Mouse (Mus musculus): ENCODE data around the gene Taar1. TPM values are rescaled to one million over a fixed set of nuclear protein-coding genes. Genes with fewer than 3 reads are reported as not detected.

The Taar1 gene
- polyA plus RNA-seq, 1 experiment from 2014 or later, result not detected

DNA sequence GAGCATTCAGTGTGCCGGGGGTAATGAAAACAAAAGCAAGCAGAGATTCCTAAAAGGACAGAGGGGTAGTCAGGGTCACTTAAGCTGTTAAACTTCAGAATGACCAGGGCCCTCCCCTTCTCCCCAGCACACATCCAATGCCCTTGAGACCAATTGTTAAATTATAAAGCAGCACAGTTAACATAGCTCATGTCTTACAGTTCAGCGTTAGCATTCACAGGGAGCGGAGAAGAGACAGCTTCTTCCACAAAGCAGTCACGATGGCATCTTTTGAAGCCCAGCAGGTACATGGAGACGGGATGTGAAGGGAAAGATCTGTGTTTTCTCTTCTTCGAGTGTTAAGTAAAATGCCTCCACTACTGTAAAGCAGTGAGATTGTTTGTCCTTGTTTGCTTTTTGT, 18.2 kb downstream of the Taar1 start, which contains the start of gene Taar2:
TSS of gene Taar2 (plus strand) at position 261 of the 400 bp plus-strand sequence.
- Histone ChIP-seq H3K27ac (no peak within 1 kb of the TSS), H3K9me3 (replicated peaks) (no peaks in the 10 kb centered on the region), H3K4me2 (no peak within 1 kb of the TSS), H3K4me1 (replicated peaks) (no peaks in the 10 kb centered on the region), H3K36me3 (no peaks in the 10 kb centered on the region), H3K4me3 (replicated peaks) (no peak within 1 kb of the TSS), H3K9ac (no peak within 1 kb of the TSS), H3K27me3 (no peaks in the 10 kb centered on the region)
- 66% methylated on average over 6 of the region's 6 CpGs for WGBS (ENCODE audit: insufficient replicate concordance)
- DNase-seq (no peak), ATAC-seq (ENCODE audit: low read depth) (no peak)

DNA sequence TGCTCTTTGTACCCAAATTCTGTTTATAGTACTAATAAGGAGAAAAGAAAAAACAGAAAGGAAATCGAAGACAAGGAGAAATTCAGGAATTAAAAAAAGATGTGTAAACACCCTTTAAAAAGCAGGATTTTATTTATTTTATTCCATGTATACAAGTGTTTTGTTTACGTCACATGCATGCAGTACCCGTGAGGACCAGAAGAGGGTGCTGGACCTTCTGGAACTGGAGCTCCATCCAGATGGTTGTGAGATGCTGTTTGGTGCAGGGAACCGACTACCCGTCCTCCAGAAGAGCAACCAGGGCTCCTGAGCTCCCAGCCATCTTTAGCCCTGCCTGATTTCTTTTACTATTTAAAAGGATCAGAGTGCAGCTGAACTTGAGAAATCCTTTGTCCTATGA, 22.3 kb downstream of the Taar1 start:
- no peak for DNase-seq
- no peak overlapping the region for H3K4me2 ChIP-seq
- no peaks in the 10 kb centered on the region for H3K4me1 ChIP-seq (replicated peaks)
- H3K27me3 ChIP-seq, result no peaks in the 10 kb centered on the region
- H3K4me3 ChIP-seq (replicated peaks), result no peak overlapping the region
- H3K27ac ChIP-seq, result no peak overlapping the region
- H3K9me3 ChIP-seq (replicated peaks), result no peaks in the 10 kb centered on the region
- H3K9ac ChIP-seq, result no peak overlapping the region
- ATAC-seq (ENCODE audit: low read depth), result no peak
- no peaks in the 10 kb centered on the region for H3K36me3 ChIP-seq
- WGBS (ENCODE audit: insufficient replicate concordance), result 50% methylated on average over 5 of the region's 5 CpGs

DNA sequence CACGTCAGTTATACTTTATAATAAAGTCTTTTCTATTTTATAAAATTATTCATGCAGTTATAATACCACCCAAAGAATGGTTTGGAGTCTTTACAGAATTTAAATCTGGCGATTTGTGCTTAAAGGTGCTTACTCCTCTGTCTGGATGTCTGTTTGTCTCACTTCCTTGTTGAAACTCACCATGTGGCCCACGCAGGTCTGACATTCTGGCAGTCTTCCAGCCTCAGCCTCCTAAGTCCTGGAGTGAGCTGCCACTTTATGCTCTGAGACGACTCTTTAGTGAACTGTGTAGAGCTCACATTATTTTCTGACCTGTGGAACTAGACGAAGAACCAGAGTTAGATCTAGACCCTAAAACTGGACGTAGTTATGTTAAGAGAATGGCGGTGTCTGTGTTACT, 27.9 kb downstream of the Taar1 start:
- no peaks in the 10 kb centered on the region for H3K4me1 ChIP-seq (replicated peaks)
- no peak overlapping the region for H3K9ac ChIP-seq
- no peaks in the 10 kb centered on the region for H3K36me3 ChIP-seq
- no peak for ATAC-seq (ENCODE audit: low read depth)
- H3K27ac ChIP-seq, result no peak overlapping the region
- H3K4me3 ChIP-seq (replicated peaks), result no peak overlapping the region
- no peaks in the 10 kb centered on the region for H3K27me3 ChIP-seq
- WGBS (ENCODE audit: insufficient replicate concordance), result 56% methylated on average over 7 of the region's 7 CpGs
- H3K9me3 ChIP-seq (replicated peaks), result no peaks in the 10 kb centered on the region
- no peak for DNase-seq
- H3K4me2 ChIP-seq, result no peak overlapping the region

DNA sequence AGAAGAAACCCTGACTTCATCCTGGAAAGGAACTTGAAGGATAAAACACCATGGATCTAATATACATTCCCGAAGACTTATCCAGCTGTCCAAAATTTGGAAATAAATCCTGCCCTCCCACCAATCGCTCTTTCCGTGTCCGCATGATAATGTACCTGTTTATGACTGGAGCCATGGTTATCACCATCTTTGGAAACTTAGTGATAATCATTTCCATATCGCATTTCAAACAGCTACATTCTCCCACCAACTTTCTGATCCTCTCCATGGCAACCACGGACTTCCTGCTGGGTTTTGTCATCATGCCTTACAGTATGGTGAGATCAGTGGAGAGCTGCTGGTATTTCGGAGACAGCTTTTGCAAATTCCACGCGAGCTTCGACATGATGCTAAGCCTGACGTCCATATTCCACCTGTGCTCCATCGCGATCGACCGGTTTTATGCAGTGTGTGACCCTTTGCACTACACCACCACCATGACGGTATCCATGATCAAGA, 29.4 kb downstream of the Taar1 start, which contains the start of gene Taar3:
TSS of gene Taar3 (plus strand) at position 51 of the 498 bp plus-strand sequence.
- ATAC-seq (ENCODE audit: low read depth), result no peak
- Histone ChIP-seq H3K27ac (no peak within 1 kb of the TSS), H3K4me3 (replicated peaks) (no peak within 1 kb of the TSS), H3K27me3 (no peaks in the 10 kb centered on the region), H3K4me1 (replicated peaks) (no peaks in the 10 kb centered on the region), H3K9me3 (replicated peaks) (no peaks in the 10 kb centered on the region), H3K4me2 (no peak within 1 kb of the TSS), H3K9ac (no peak within 1 kb of the TSS), H3K36me3 (no peaks in the 10 kb centered on the region)
- DNase-seq, result no peak
- 71% methylated on average over 16 of the region's 16 CpGs for WGBS (ENCODE audit: insufficient replicate concordance)

DNA sequence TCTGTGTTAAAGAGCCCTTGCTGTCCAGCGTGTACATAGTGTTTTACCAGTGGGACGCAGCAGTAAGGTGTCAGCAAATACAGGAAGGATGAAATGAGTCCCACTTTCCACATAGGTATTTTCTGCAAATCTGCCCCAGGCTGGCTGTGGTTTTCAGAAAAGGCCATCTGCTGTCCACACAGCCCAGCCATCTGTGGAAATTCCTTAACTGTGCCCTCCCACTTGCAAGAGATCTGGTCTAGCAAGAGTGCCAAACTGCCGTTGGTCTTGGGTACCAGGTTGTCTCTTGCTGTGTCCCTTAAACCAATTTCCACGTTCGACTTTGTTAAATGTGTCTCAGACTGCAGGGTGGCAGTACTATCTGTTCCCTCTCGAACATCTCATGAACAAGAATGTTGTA, 31.6 kb downstream of the Taar1 start:
- DNase-seq (no peak), ATAC-seq (ENCODE audit: low read depth) (no peak)
- Histone ChIP-seq H3K9ac (no peak overlapping the region), H3K27ac (no peak overlapping the region), H3K27me3 (no peaks in the 10 kb centered on the region), H3K36me3 (no peaks in the 10 kb centered on the region), H3K9me3 (replicated peaks) (no peaks in the 10 kb centered on the region), H3K4me3 (replicated peaks) (no peak overlapping the region), H3K4me1 (replicated peaks) (no peaks in the 10 kb centered on the region), H3K4me2 (no peak overlapping the region)
- WGBS (ENCODE audit: insufficient replicate concordance), result 65% methylated on average over 6 of the region's 6 CpGs

DNA sequence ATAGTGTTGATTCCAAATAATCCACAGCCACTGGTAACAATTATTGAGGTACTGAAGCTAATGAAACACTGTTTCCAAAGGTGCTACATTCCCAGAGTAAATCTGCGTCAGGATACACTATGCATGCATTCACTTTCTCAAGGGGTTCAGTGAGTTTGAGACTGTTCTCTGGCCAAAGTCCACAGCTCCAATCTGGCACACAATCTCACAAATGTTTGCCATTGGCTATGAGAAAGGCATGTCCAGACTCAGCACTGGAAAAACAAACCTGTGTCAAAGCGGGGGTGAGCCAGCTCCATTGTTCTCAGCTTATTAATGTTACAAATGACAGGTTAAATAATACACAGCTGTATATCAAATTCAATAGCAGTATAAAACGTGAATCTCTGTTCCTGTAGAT, 38.9 kb downstream of the Taar1 start:
- no peaks in the 10 kb centered on the region for H3K4me1 ChIP-seq (replicated peaks)
- H3K27me3 ChIP-seq, result no peaks in the 10 kb centered on the region
- no peak overlapping the region for H3K27ac ChIP-seq
- ATAC-seq (ENCODE audit: low read depth) (no peak), DNase-seq (no peak)
- no peaks in the 10 kb centered on the region for H3K36me3 ChIP-seq
- H3K9ac ChIP-seq, result no peak overlapping the region
- H3K4me3 ChIP-seq (replicated peaks), result no peak overlapping the region
- no peaks in the 10 kb centered on the region for H3K9me3 ChIP-seq (replicated peaks)
- no peak overlapping the region for H3K4me2 ChIP-seq
- 49% methylated on average over 3 of the region's 3 CpGs for WGBS (ENCODE audit: insufficient replicate concordance)

DNA sequence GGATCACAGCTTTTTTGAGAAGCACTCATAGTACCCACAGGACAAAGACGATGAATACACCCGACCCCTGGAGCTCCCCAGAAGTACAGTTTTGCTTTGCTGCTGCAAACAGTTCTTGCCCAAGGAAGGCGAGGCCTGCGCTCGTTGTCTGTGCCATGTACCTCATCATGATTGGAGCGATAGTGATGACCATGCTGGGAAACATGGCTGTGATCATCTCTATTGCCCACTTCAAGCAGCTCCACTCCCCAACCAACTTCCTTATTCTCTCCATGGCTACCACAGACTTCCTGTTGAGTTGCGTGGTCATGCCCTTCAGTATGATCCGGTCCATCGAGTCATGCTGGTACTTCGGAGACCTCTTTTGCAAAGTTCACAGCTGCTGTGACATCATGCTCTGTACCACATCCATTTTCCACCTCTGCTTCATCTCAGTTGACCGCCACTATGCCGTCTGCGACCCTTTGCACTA, 40.3 kb downstream of the Taar1 start, which contains the start of gene Taar4:
TSS of gene Taar4 (plus strand) at position 51 of the 472 bp plus-strand sequence.
- H3K4me1 ChIP-seq (replicated peaks), result no peaks in the 10 kb centered on the region
- no peaks in the 10 kb centered on the region for H3K9me3 ChIP-seq (replicated peaks)
- no peaks in the 10 kb centered on the region for H3K27me3 ChIP-seq
- WGBS (ENCODE audit: insufficient replicate concordance), result 69% methylated on average over 13 of the region's 13 CpGs
- no peak for ATAC-seq (ENCODE audit: low read depth)
- no peak within 1 kb of the TSS for H3K9ac ChIP-seq
- H3K27ac ChIP-seq, result no peak within 1 kb of the TSS
- no peak within 1 kb of the TSS for H3K4me3 ChIP-seq (replicated peaks)
- H3K4me2 ChIP-seq, result no peak within 1 kb of the TSS
- H3K36me3 ChIP-seq, result no peaks in the 10 kb centered on the region
- no peak for DNase-seq

DNA sequence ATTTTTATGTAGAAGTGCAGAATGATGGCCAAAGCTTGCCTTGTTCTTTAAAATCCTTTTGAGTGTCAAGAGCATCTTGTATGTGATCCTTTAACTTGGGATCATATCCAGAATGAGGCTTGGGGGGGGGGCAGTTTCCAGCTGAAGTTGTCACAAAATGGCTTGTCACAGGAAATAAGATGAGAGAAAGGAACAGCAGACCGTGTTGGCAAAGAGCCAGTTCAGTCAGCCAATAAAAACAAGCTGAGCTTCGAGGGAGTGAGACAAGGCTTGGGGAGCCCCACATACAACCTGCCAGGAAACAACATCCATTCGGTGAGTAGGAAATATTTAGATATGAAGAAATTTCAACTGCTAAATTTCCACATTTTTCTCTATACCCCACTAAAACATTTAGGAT, 43.3 kb downstream of the Taar1 start:
- Histone ChIP-seq H3K4me2 (no peak overlapping the region), H3K27me3 (no peaks in the 10 kb centered on the region), H3K4me3 (replicated peaks) (no peak overlapping the region), H3K36me3 (no peaks in the 10 kb centered on the region), H3K9ac (no peak overlapping the region), H3K9me3 (replicated peaks) (no peaks in the 10 kb centered on the region), H3K4me1 (replicated peaks) (no peaks in the 10 kb centered on the region), H3K27ac (no peak overlapping the region)
- ATAC-seq (ENCODE audit: low read depth), result no peak
- DNase-seq, result no peak
- WGBS (ENCODE audit: insufficient replicate concordance), result 47% methylated on average over 3 of the region's 3 CpGs

DNA sequence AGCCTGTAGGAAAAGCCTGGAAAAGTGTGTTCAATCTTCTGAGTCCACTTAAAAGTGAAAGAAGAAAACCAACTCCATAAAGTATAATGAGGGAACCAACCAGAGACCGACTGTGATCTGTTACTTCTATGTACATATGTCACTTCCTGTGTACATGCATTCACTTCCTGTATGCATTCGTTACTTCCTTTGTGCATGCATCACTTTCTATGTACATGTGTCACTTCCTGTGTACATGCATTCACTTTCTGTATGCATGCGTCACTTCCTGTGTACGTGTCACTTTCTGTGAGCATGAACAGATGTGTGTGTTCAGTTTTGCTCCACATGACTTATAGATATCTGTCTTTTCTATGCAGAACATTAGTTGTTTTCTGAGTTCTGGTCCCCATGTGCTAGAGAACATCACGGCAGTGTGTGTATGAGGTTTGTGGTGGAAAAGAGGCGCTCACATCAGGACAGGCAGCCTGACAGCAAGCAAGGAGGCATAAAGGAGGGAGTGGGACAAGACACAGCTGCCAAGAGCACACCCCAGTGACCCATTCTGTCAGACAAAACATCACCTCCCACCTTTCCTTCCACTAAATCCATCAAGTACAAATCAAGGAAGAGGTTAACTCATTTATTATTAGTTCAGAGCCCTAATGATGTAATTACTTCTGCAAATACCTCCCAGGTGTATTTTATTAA, 44.9 kb downstream of the Taar1 start:
- no peaks in the 10 kb centered on the region for H3K27me3 ChIP-seq
- H3K27ac ChIP-seq, result no peak overlapping the region
- 70% methylated on average over 6 of the region's 6 CpGs for WGBS (ENCODE audit: insufficient replicate concordance)
- H3K9ac ChIP-seq, result no peak overlapping the region
- H3K9me3 ChIP-seq (replicated peaks), result no peaks in the 10 kb centered on the region
- H3K4me3 ChIP-seq (replicated peaks), result no peak overlapping the region
- no peak overlapping the region for H3K4me2 ChIP-seq
- no peaks in the 10 kb centered on the region for H3K4me1 ChIP-seq (replicated peaks)
- no peak for ATAC-seq (ENCODE audit: low read depth)
- no peaks in the 10 kb centered on the region for H3K36me3 ChIP-seq
- no peak for DNase-seq

DNA sequence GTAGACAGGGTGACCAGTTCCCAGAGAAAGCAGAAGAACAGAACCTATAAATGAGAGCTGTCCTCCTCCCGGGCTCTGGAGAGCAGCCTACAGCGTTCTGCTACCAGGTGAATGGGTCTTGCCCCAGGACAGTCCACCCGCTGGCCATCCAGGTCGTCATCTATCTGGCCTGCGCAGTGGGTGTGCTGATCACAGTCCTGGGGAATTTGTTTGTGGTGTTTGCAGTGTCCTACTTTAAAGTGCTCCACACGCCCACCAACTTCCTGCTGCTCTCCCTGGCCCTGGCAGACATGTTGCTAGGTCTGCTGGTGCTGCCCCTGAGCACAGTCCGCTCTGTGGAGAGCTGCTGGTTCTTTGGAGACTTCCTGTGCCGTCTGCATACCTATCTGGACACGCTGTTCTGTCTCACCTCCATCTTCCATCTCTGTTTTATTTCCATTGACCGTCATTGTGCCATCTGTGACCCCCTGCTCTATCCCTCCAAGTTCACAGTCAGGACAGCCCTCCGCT, 50.6 kb downstream of the Taar1 start, which contains the start of gene Taar5:
TSS of gene Taar5 (plus strand) at position 51 of the 510 bp plus-strand sequence.
- Histone ChIP-seq H3K27ac (no peak within 1 kb of the TSS), H3K9me3 (replicated peaks) (no peaks in the 10 kb centered on the region), H3K4me3 (replicated peaks) (no peak within 1 kb of the TSS), H3K4me1 (replicated peaks) (no peaks in the 10 kb centered on the region), H3K4me2 (no peak within 1 kb of the TSS), H3K9ac (no peak within 1 kb of the TSS), H3K36me3 (no peaks in the 10 kb centered on the region), H3K27me3 (no peaks in the 10 kb centered on the region)
- DNase-seq, result no peak
- 66% methylated on average over 11 of the region's 11 CpGs for WGBS (ENCODE audit: insufficient replicate concordance)
- ATAC-seq (ENCODE audit: low read depth), result no peak

Measured in liver, embryonic 13.5 days (tissue).